Mouse (Mus musculus): Measurements from ENCODE around the gene Stkld1.

DNA sequence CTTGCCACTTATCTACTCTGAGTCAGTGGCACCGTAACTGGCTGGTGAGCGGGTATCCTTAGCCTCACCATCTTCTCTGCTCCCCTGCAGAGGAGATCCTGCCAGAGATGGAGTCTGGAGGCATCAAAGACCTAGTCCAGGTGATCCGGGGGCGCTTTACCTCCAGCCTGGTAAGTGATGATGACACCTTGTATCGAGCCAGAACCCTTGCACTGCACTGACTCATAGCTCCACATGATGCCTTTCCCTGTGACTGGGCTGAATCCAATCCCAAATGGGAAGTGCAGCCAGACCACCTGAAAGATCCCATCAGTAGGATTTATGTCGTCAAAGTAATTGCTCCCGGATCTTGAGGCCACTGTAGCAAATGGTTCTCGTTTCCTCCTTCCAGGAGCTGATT is 19.0 kb downstream of the Stkld1 start:
- no peak for TF ChIP-seq MAX (IDR thresholded peaks at IDR 0.05; ENCODE audit: low read depth)
- no peak for TF ChIP-seq TCF3 (IDR thresholded peaks at IDR 0.05; ENCODE audit: insufficient read length, low read depth)
- no peak for TF ChIP-seq POLR2A (IDR thresholded peaks at IDR 0.05; ENCODE audit: insufficient read length, low read depth)
- TF ChIP-seq E2F4 (IDR thresholded peaks at IDR 0.05; ENCODE audit: insufficient read depth), result no peak
- no peak for TF ChIP-seq USF1 (IDR thresholded peaks at IDR 0.05; ENCODE audit: low read depth)
- TF ChIP-seq POLR2AphosphoS2 (IDR thresholded peaks at IDR 0.05; ENCODE audit: insufficient read length, low read depth), result no peak
- no peak for TF ChIP-seq MYOG (IDR thresholded peaks at IDR 0.05; ENCODE audit: control insufficient read depth in 1 of 3, insufficient read depth in 1 of 3, insufficient read length in 2 of 3, low read depth in 2 of 3)
